Mouse (Mus musculus) heart, adult 2 months (tissue): ENCODE results near the gene Fgfbp3. TPM values are rescaled to one million over a fixed set of nuclear protein-coding genes. Genes with fewer than 3 reads are reported as not detected.

Experiments used
- DNase-seq, 2 experiments: peaks; one replicate each; pipeline ENCODE4 v3.0.0; 2021
- H3K27ac ChIP-seq: fragments of 200-600 bp; 2 replicates; pipeline ENCODE4 v1.8.1; 2022
- H3K27me3 ChIP-seq: fragments of 200-500 bp; 2 replicates; pipeline ENCODE4 v1.6.1; 2012; ENCODE audit warnings: mild to moderate bottlenecking, low read length, inconsistent platforms, mixed read lengths; ENCODE audit not compliant: control insufficient read depth, insufficient read depth
- H3K36me3 ChIP-seq: fragments of 200-500 bp; 2 replicates; pipeline ENCODE4 v1.6.1; 2012; ENCODE audit warnings: low read length, inconsistent platforms; ENCODE audit not compliant: control insufficient read depth, insufficient read depth
- H3K4me1 ChIP-seq: fragments of 200-500 bp; 2 replicates; pipeline ENCODE4 v1.6.1; 2011; ENCODE audit warnings: low read length; ENCODE audit not compliant: control insufficient read depth, insufficient read depth
- H3K4me3 ChIP-seq: fragments of 200-600 bp; 2 replicates; pipeline ENCODE4 v1.8.1; 2022
- H3K79me2 ChIP-seq: fragments of 200-500 bp; replicated peaks from 2 replicates; pipeline ENCODE4 v1.6.1; 2012; ENCODE audit warnings: mild to moderate bottlenecking, inconsistent platforms, low read length, moderate library complexity, mixed read lengths; ENCODE audit not compliant: control insufficient read depth, insufficient read depth
- H3K9ac ChIP-seq: fragments of 200-500 bp; 2 replicates; pipeline ENCODE4 v1.6.1; 2012; ENCODE audit warnings: low read depth, mild to moderate bottlenecking, control low read depth, inconsistent platforms, low read length, mixed read lengths
- CTCF ChIP-seq: fragments of 200-600 bp; IDR thresholded peaks from 2 replicates; pipeline ENCODE4 v1.8.1; 2022; ENCODE audit warnings: antibody characterized with exemption, mild to moderate bottlenecking, moderate library complexity
- EP300 ChIP-seq: fragments of 200-500 bp; IDR thresholded peaks from 2 replicates; pipeline ENCODE4 v1.6.1; 2011; ENCODE audit warnings: low read depth, low read length, control low read depth; ENCODE audit not compliant: insufficient read depth
- POLR2A ChIP-seq: fragments of 200-500 bp; IDR thresholded peaks from 2 replicates; pipeline ENCODE4 v1.6.1; 2011; ENCODE audit warnings: mild to moderate bottlenecking, low read depth, low read length, control low read depth; ENCODE audit not compliant: insufficient read depth
- WGBS: fragments of 180-500 bp; shearing (Covaris S2); methylation state at CpG from one replicate; pipeline ENCODE4 v1.1.7; 2018; 5-methylcytosine and 5-hydroxymethylcytosine counted together
- intact Hi-C: fragments of 180-260 bp; cut with DNase I; formaldehyde crosslinking; loops from one replicate; pipeline ENCODE4 v1.15.1; 2025
- polyA plus RNA-seq: library from polyadenylated mRNA; depleted of rRNA; stranded (reverse); fragments of >200 nt; gene quantifications from 2 replicates; pipeline ENCODE4 v1.2.3, GENCODE M21; 2012
- total RNA-seq, 2 experiments: library from RNA; stranded (reverse); gene quantifications; 2 replicates each; pipeline ENCODE4 v1.2.3; 2021

Gene Fgfbp3
- total and polyA plus RNA-seq, 3 experiments = 1.3 to 3.1 (median 1.7) TPM

- H3K27ac ChIP-seq = peak overlapping the region; percentile 97
- peak overlapping the region; percentile 92 for H3K9ac ChIP-seq
- peak overlapping the region; percentile 60 for H3K4me3 ChIP-seq
- peaks cover 1% of the 10 kb centered on the region; the same call in 1 of the 2 replicates for H3K79me2 ChIP-seq
- H3K27me3 ChIP-seq = no peaks in the 10 kb centered on the region
- peaks cover 8% of the 10 kb centered on the region for H3K36me3 ChIP-seq
- no peak for DNase-seq
- intact Hi-C loops = loop anchor here (5.0 to 10.0 kb wide), 2 partner anchors 89 to 322 kb away; no protein-coding TSS in a partner anchor
- H3K4me1 ChIP-seq = peaks cover 2% of the 10 kb centered on the region
- 1% methylated on average over 26 of the region's 26 CpGs for WGBS
- no peak for TF ChIP-seq CTCF
Observed at GRCm38 (mm10) chr19:36926553-36927236, 7.3 kb upstream of the Fgfbp3 start.

- H3K4me3 ChIP-seq = peak within 1 kb of the TSS; percentile 60
- H3K4me1 ChIP-seq = peaks cover 2% of the 10 kb centered on the region
- peak within 1 kb of the TSS; percentile 92 for H3K9ac ChIP-seq
- no peaks in the 10 kb centered on the region for H3K27me3 ChIP-seq
- peak; percentile 88 to 90 for DNase-seq
- intact Hi-C loops = loop anchor here (5.0 to 10.0 kb wide), 2 partner anchors 89 to 321 kb away; no protein-coding TSS in a partner anchor
- peaks cover 8% of the 10 kb centered on the region for H3K36me3 ChIP-seq
- TF ChIP-seq EP300 (peak; percentile 43; the same call in 1 of the 2 replicates), POLR2A (peak; percentile 88), CTCF (peak; percentile 22; the same call in 1 of the 2 replicates)
- peaks cover 1% of the 10 kb centered on the region; the same call in 1 of the 2 replicates for H3K79me2 ChIP-seq
- WGBS = under 1% methylated on average over 95 of the region's 98 CpGs
- peak within 1 kb of the TSS; percentile 97 for H3K27ac ChIP-seq
Observed at GRCm38 (mm10) chr19:36925671-36926552, 6.5 kb upstream of the Fgfbp3 start, which contains the start of gene Btaf1. Gene Btaf1, plus strand, starts transcription at chr19:36926079.

- H3K27ac ChIP-seq = no peak overlapping the region
- H3K4me1 ChIP-seq = peaks cover 2% of the 10 kb centered on the region; the same call in 1 of the 2 replicates
- no peak overlapping the region for H3K4me3 ChIP-seq
- no peaks in the 10 kb centered on the region for H3K79me2 ChIP-seq
- WGBS = 58% methylated on average over 3 of the region's 3 CpGs
- DNase-seq = no peak
- H3K9ac ChIP-seq = no peak overlapping the region
- no peaks in the 10 kb centered on the region for H3K27me3 ChIP-seq
- TF ChIP-seq CTCF = no peak
- no peak for TF ChIP-seq EP300
- no peak for TF ChIP-seq POLR2A
- intact Hi-C loops = loop anchor here (1.0 to 10.0 kb wide), 2 partner anchors 107 to 318 kb away; no protein-coding TSS in a partner anchor
- H3K36me3 ChIP-seq = peaks cover 8% of the 10 kb centered on the region
Observed at GRCm38 (mm10) chr19:36922936-36923335, 3.5 kb upstream of the Fgfbp3 start.

GRCm38 (mm10) chr19:36922015-36922414 lies 2.6 kb upstream of the Fgfbp3 start:
- Histone ChIP-seq H3K4me1 (peaks cover 1% of the 10 kb centered on the region; the same call in 1 of the 2 replicates), H3K9ac (no peak overlapping the region), H3K27me3 (no peaks in the 10 kb centered on the region), H3K79me2 (no peaks in the 10 kb centered on the region), H3K36me3 (peaks cover 3% of the 10 kb centered on the region), H3K4me3 (no peak overlapping the region), H3K27ac (no peak overlapping the region)
- DNase-seq = no peak
- intact Hi-C loops = loop anchor here (1.0 to 10.0 kb wide), 2 partner anchors 106 to 317 kb away; no protein-coding TSS in a partner anchor
- peak; percentile 72 for TF ChIP-seq CTCF
- TF ChIP-seq POLR2A = no peak
- no peak for TF ChIP-seq EP300
- 16% methylated on average over 2 of the region's 2 CpGs for WGBS

- peak; percentile 85 to 86 for DNase-seq
- H3K36me3 ChIP-seq = no peaks in the 10 kb centered on the region
- intact Hi-C loops = loop anchor here (2.0 kb wide), 1 partner anchor 22 kb away; no protein-coding TSS in a partner anchor
- H3K27me3 ChIP-seq = no peaks in the 10 kb centered on the region
- no peaks in the 10 kb centered on the region for H3K79me2 ChIP-seq
- peak overlapping the region; percentile 73 for H3K27ac ChIP-seq
- peak overlapping the region; percentile 93 for H3K9ac ChIP-seq
- H3K4me1 ChIP-seq = no peaks in the 10 kb centered on the region
- peak overlapping the region; percentile 89 for H3K4me3 ChIP-seq
- TF ChIP-seq POLR2A = peak; percentile 53
- peak; percentile 67 for TF ChIP-seq CTCF
- no peak for TF ChIP-seq EP300
- under 1% methylated on average over 84 of the region's 85 CpGs for WGBS
Observed at GRCm38 (mm10) chr19:36918441-36919301, 744 bp downstream of the Fgfbp3 start.
